Mouse (Mus musculus) heart, postnatal 36 days (tissue): ENCODE results near the gene Pak6. TPM values are rescaled to one million over a fixed set of nuclear protein-coding genes. Genes with fewer than 3 reads are reported as not detected.

Source experiments
- total RNA-seq, 2 experiments: library from RNA; stranded (reverse); gene quantifications; 2 replicates each; pipeline ENCODE4 v1.2.3; 2021

The Pak6 gene
- total RNA-seq, 2 experiments from 2014 or later, result 10.1 to 13.0 TPM

Other genes starting within 250 kb of the Pak6 start
- 100 to 1,000 TPM; 114 to 118 TPM for gene Srp14, start 183.6 kb upstream of the Pak6 start, total RNA-seq
- gene Bmf, start 113.6 kb upstream of the Pak6 start, total RNA-seq, result 1 to 10 TPM; 6.7 to 8.2 TPM
- gene Bub1b, start 65.1 kb upstream of the Pak6 start, total RNA-seq, result 1 to 10 TPM; 1.4 to 1.8 TPM
- gene Ankrd63, start 40.7 kb downstream of the Pak6 start, total RNA-seq, result 1 to 10 TPM; 1.4 to 2.5 TPM
- gene Plcb2, start 65.1 kb downstream of the Pak6 start, total RNA-seq, result 1 to 10 TPM; 1.9 to 2.7 TPM
- gene Inafm2, start 82.5 kb downstream of the Pak6 start, total RNA-seq, result 10 to 100 TPM; 27.2 to 29.6 TPM
- 10 to 100 TPM; 24.1 to 28.3 TPM for gene Ccdc9b, start 99.4 kb downstream of the Pak6 start, total RNA-seq
- not detected for gene Phgr1, start 109.5 kb downstream of the Pak6 start, total RNA-seq
- under 1 TPM; 0.03 to 0.06 TPM for gene Disp2, start 116.4 kb downstream of the Pak6 start, total RNA-seq
- gene Knstrn, start 150.7 kb downstream of the Pak6 start, total RNA-seq, result 1 to 10 TPM; 1.5 to 2.3 TPM
- 100 to 1,000 TPM; 340 to 367 TPM for gene Ivd, start 198.7 kb downstream of the Pak6 start, total RNA-seq
- 10 to 100 TPM; 18.6 TPM for gene Bahd1, start 237.1 kb downstream of the Pak6 start, total RNA-seq